Mouse (Mus musculus): ENCODE results near the gene Inafm1.
"Not testable (repeated sequence)": the region's sequence is repeated elsewhere in the genome, so short reads cannot be mapped to it uniquely, and the experiment has no call there.

Gene Inafm1

GRCm38 (mm10) chr7:16261097-16261496, 12.3 kb downstream of the Inafm1 start:
- DNase-seq: no peak

GRCm38 (mm10) chr7:16259110-16259590, 14.3 kb downstream of the Inafm1 start, which contains the start of gene C5ar1:
Gene C5ar1 (minus strand): TSS chr7:16259540.
- no peak for DNase-seq

GRCm38 (mm10) chr7:16257830-16258229, 15.6 kb downstream of the Inafm1 start:
- DNase-seq: no peak

- not testable (repeated sequence) for DNase-seq
Measured at GRCm38 (mm10) chr7:16255963-16256362, 17.5 kb downstream of the Inafm1 start.

- DNase-seq: no peak
Measured at GRCm38 (mm10) chr7:16254195-16254594, 19.2 kb downstream of the Inafm1 start.

GRCm38 (mm10) chr7:16250687-16251086, 22.7 kb downstream of the Inafm1 start:
- no peak for DNase-seq

- no peak for DNase-seq
Measured at GRCm38 (mm10) chr7:16245958-16246357, 27.5 kb downstream of the Inafm1 start.

- DNase-seq: no peak
Measured at GRCm38 (mm10) chr7:16244067-16244466, 29.4 kb downstream of the Inafm1 start, which contains the start of gene C5ar2. Gene C5ar2 (minus strand): TSS chr7:16244154.

- DNase-seq: no peak
Measured at GRCm38 (mm10) chr7:16242198-16242597, 31.2 kb downstream of the Inafm1 start.

- DNase-seq: no peak
Measured at GRCm38 (mm10) chr7:16241787-16242186, 31.6 kb downstream of the Inafm1 start.

GRCm38 (mm10) chr7:16240978-16241303, 32.5 kb downstream of the Inafm1 start:
- no peak for DNase-seq

GRCm38 (mm10) chr7:16240281-16240977, 33.0 kb downstream of the Inafm1 start:
- no peak for DNase-seq

- DNase-seq: no peak
Measured at GRCm38 (mm10) chr7:16239554-16239997, 33.8 kb downstream of the Inafm1 start.

GRCm38 (mm10) chr7:16229869-16230268, 43.5 kb downstream of the Inafm1 start:
- peak; percentile 74 for DNase-seq

All from embryo, embryonic 11 days (tissue).